Mouse (Mus musculus): ENCODE data around the gene AC161166.1.

DNA sequence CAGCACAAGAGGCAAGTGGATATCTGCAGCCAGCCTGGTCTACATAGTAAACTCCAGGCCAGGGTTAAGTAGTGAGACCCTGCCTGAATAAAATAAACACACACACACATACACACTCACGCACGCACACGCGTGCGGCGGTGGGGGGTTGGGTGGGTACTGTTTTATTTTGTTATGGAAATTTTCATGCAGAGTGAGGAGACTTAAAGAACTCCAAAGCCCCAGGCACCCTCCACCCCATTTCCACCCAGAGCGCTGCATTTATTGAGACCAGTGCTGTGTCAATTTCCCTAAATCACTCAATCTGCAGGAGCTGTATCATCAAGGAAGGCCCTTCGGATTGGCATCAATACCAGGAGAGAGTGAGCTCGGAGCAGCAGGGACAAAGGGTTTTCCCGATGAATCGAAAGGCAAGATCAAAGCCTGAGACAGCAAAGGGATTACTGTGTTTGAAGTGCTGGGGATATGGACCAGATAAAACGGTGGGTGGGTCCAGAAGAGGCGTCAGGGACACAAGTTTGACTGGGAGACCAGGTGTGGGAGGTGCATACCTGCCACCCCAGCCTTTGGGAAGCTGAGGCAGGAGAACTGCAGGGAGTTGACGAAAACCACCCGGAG, 6.7 kb downstream of the AC161166.1 start:
- TF ChIP-seq CTCF (IDR thresholded peaks at IDR 0.05; ENCODE audit: low read depth, low read length) (no peak), POLR2AphosphoS5 (IDR thresholded peaks at IDR 0.05; ENCODE audit: insufficient replicate concordance, low read depth, low read length) (no peak), GATA1 (IDR thresholded peaks at IDR 0.05; ENCODE audit: borderline replicate concordance, low read length) (no peak)

Data from G1E (cell line).